Mouse (Mus musculus) forebrain, embryonic 11.5 days (tissue): Measurements from ENCODE around the gene Aaed1. TPM values are rescaled to one million over a fixed set of nuclear protein-coding genes. Genes with fewer than 3 reads are reported as not detected.

ENCODE experiments used
- ATAC-seq: fragments of 200-750 bp; cut with Nextera tagmentation; replicated peaks from 2 replicates; pipeline ENCODE4 v1.8.0; 2017; ENCODE audit warnings: moderate TSS enrichment; ENCODE audit not compliant: low FRiP score
- DNase-seq: peaks from one replicate; pipeline ENCODE4 v3.0.0-alpha.2; 2017; ENCODE audit warnings: low spot score
- H3K27ac ChIP-seq: fragments of 300-500 bp; sonication (generic); 2 replicates; pipeline ENCODE4 v1.5.1; 2014; ENCODE audit warnings: low read depth, low read length
- H3K27me3 ChIP-seq: fragments of 300-500 bp; sonication (generic); 2 replicates; pipeline ENCODE4 v1.6.1; 2014; ENCODE audit warnings: mild to moderate bottlenecking, low read length, mixed read lengths; ENCODE audit not compliant: control insufficient read depth, insufficient read depth
- H3K36me3 ChIP-seq: fragments of 300-500 bp; sonication (generic); 2 replicates; pipeline ENCODE4 v1.6.1; 2014; ENCODE audit warnings: mild to moderate bottlenecking, low read length, moderate library complexity, mixed read lengths; ENCODE audit not compliant: control insufficient read depth, insufficient read depth
- H3K4me1 ChIP-seq: fragments of 300-500 bp; sonication (generic); replicated peaks from 2 replicates; pipeline ENCODE4 v1.6.1; 2014; ENCODE audit warnings: low read length, mixed read lengths; ENCODE audit not compliant: control insufficient read depth, insufficient read depth
- H3K4me2 ChIP-seq: fragments of 300-500 bp; sonication (generic); 2 replicates; pipeline ENCODE4 v1.6.1; 2014; ENCODE audit warnings: low read depth, mild to moderate bottlenecking, low read length, moderate library complexity, mixed read lengths; ENCODE audit not compliant: severe bottlenecking
- H3K4me3 ChIP-seq: fragments of 300-500 bp; sonication (generic); 2 replicates; pipeline ENCODE4 v1.5.1; 2014; ENCODE audit warnings: low read depth, low read length
- H3K9ac ChIP-seq: fragments of 300-500 bp; sonication (generic); 2 replicates; pipeline ENCODE4 v1.6.1; 2014; ENCODE audit warnings: low read length
- H3K9me3 ChIP-seq: fragments of 300-500 bp; sonication (generic); 2 replicates; pipeline ENCODE4 v1.6.1; 2016; ENCODE audit warnings: low read length, mixed read lengths; ENCODE audit not compliant: control insufficient read depth
- WGBS: fragments of 180-500 bp; shearing (Covaris S2); extraction: QIAGEN DNeasy Blood & Tissue Kit; methylation state at CpG from one replicate; pipeline ENCODE4 v1.1.7; 2014; 5-methylcytosine and 5-hydroxymethylcytosine counted together
- polyA plus RNA-seq: library from polyadenylated mRNA; unstranded; fragments of >200 nt; fragmentation: Nextera tagmentation; extraction: Ambion mirVana; gene quantifications from 2 replicates; pipeline ENCODE4 v1.2.1, GENCODE M21; 2014

The Aaed1 gene
- polyA plus RNA-seq, 1 experiment from 2014 or later = 20.1 TPM

GRCm38 (mm10) chr13:64253697-64254096, 58.8 kb downstream of the Aaed1 start:
- Histone ChIP-seq H3K9me3 (no peaks in the 10 kb centered on the region), H3K9ac (no peak overlapping the region), H3K4me3 (no peak overlapping the region), H3K4me1 (peaks cover 2% of the 10 kb centered on the region; the same call in 1 of the 2 replicates), H3K36me3 (no peaks in the 10 kb centered on the region), H3K27ac (no peak overlapping the region), H3K27me3 (no peaks in the 10 kb centered on the region), H3K4me2 (no peak overlapping the region)
- DNase-seq (no peak), ATAC-seq (no peak)

GRCm38 (mm10) chr13:64252147-64252546, 60.4 kb downstream of the Aaed1 start:
- DNase-seq (no peak), ATAC-seq (no peak)
- Histone ChIP-seq H3K4me2 (no peak overlapping the region), H3K4me3 (no peak overlapping the region), H3K4me1 (0 out of 2 replicates have a peak, but pooled peaks cover 3% of the 10 kb centered on the region), H3K36me3 (no peaks in the 10 kb centered on the region), H3K27ac (no peak overlapping the region), H3K27me3 (no peaks in the 10 kb centered on the region), H3K9ac (no peak overlapping the region), H3K9me3 (no peaks in the 10 kb centered on the region)
- WGBS = 87% methylated on average over 5 of the region's 5 CpGs

GRCm38 (mm10) chr13:64250363-64250762, 62.1 kb downstream of the Aaed1 start:
- no peaks in the 10 kb centered on the region for H3K36me3 ChIP-seq
- 49% methylated on average over 1 of the region's 1 CpGs for WGBS
- no peak overlapping the region for H3K4me3 ChIP-seq
- no peak overlapping the region for H3K27ac ChIP-seq
- no peak overlapping the region for H3K9ac ChIP-seq
- ATAC-seq (no peak), DNase-seq (no peak)
- H3K4me1 ChIP-seq = 0 out of 2 replicates have a peak, but pooled peaks cover 3% of the 10 kb centered on the region
- H3K9me3 ChIP-seq = no peaks in the 10 kb centered on the region
- no peak overlapping the region for H3K4me2 ChIP-seq
- H3K27me3 ChIP-seq = no peaks in the 10 kb centered on the region

- no peaks in the 10 kb centered on the region for H3K36me3 ChIP-seq
- H3K4me1 ChIP-seq = 0 out of 2 replicates have a peak, but pooled peaks cover 3% of the 10 kb centered on the region
- peak overlapping the region; percentile 84 for H3K4me2 ChIP-seq
- H3K4me3 ChIP-seq = peak overlapping the region; percentile 40
- 8% methylated on average over 22 of the region's 22 CpGs for WGBS
- peak; percentile 87 for ATAC-seq
- H3K27me3 ChIP-seq = no peaks in the 10 kb centered on the region
- no peaks in the 10 kb centered on the region for H3K9me3 ChIP-seq
- peak; percentile 92 for DNase-seq
- H3K27ac ChIP-seq = no peak overlapping the region
- H3K9ac ChIP-seq = peak overlapping the region; percentile 48
Observed at GRCm38 (mm10) chr13:64248775-64249524, 63.6 kb downstream of the Aaed1 start.

GRCm38 (mm10) chr13:64248161-64248774, 64.2 kb downstream of the Aaed1 start:
- Histone ChIP-seq H3K9ac (peak overlapping the region; percentile 48), H3K36me3 (no peaks in the 10 kb centered on the region), H3K9me3 (no peaks in the 10 kb centered on the region), H3K27me3 (no peaks in the 10 kb centered on the region), H3K4me3 (peak overlapping the region; percentile 40), H3K4me2 (peak overlapping the region; percentile 84), H3K4me1 (0 out of 2 replicates have a peak, but pooled peaks cover 3% of the 10 kb centered on the region), H3K27ac (no peak overlapping the region)
- peak; percentile 68 for ATAC-seq
- WGBS = 1% methylated on average over 21 of the region's 24 CpGs
- peak; percentile 59 for DNase-seq

- H3K4me3 ChIP-seq = no peak overlapping the region
- H3K9me3 ChIP-seq = no peaks in the 10 kb centered on the region
- no peaks in the 10 kb centered on the region for H3K36me3 ChIP-seq
- no peaks in the 10 kb centered on the region for H3K27me3 ChIP-seq
- no peak for ATAC-seq
- H3K27ac ChIP-seq = no peak overlapping the region
- H3K9ac ChIP-seq = no peak overlapping the region
- no peak overlapping the region for H3K4me2 ChIP-seq
- 86% methylated on average over 12 of the region's 12 CpGs for WGBS
- 0 out of 2 replicates have a peak, but pooled peaks cover 3% of the 10 kb centered on the region for H3K4me1 ChIP-seq
- no peak for DNase-seq
Observed at GRCm38 (mm10) chr13:64246106-64246505, 66.4 kb downstream of the Aaed1 start.

- ATAC-seq (no peak), DNase-seq (no peak)
- no peaks in the 10 kb centered on the region for H3K36me3 ChIP-seq
- H3K9me3 ChIP-seq = no peaks in the 10 kb centered on the region
- 91% methylated on average over 4 of the region's 4 CpGs for WGBS
- no peak overlapping the region for H3K4me3 ChIP-seq
- no peak overlapping the region for H3K9ac ChIP-seq
- H3K27ac ChIP-seq = no peak overlapping the region
- H3K4me1 ChIP-seq = 0 out of 2 replicates have a peak, but pooled peaks cover 3% of the 10 kb centered on the region
- H3K4me2 ChIP-seq = no peak overlapping the region
- no peaks in the 10 kb centered on the region for H3K27me3 ChIP-seq
Observed at GRCm38 (mm10) chr13:64244685-64245261, 67.7 kb downstream of the Aaed1 start.

- ATAC-seq (no peak), DNase-seq (no peak)
- no peaks in the 10 kb centered on the region for H3K9me3 ChIP-seq
- H3K4me1 ChIP-seq = no peaks in the 10 kb centered on the region
- no peak overlapping the region for H3K4me3 ChIP-seq
- H3K36me3 ChIP-seq = no peaks in the 10 kb centered on the region
- H3K27me3 ChIP-seq = no peaks in the 10 kb centered on the region
- H3K4me2 ChIP-seq = no peak overlapping the region
- no peak overlapping the region for H3K27ac ChIP-seq
- H3K9ac ChIP-seq = no peak overlapping the region
Observed at GRCm38 (mm10) chr13:64242721-64243120, 69.8 kb downstream of the Aaed1 start.
